Mouse (Mus musculus) embryonic facial prominence, embryonic 15.5 days (tissue): ENCODE data around the gene Wasf2. TPM values are rescaled to one million over a fixed set of nuclear protein-coding genes. Genes with fewer than 3 reads are reported as not detected.
A peak's percentile ranks its signal among the peaks of the same experiment; 100 is the strongest.

Experiments
- ATAC-seq: fragments of 200-750 bp; cut with Nextera tagmentation; 2 replicates; pipeline ENCODE4 v1.8.0; 2017; ENCODE audit warnings: low read depth, moderate TSS enrichment; ENCODE audit not compliant: insufficient number of reproducible peaks, low FRiP score, low TSS enrichment
- H3K27ac ChIP-seq: fragments of 300-500 bp; sonication (generic); replicated peaks from 2 replicates; pipeline ENCODE4 v1.5.1; 2015; ENCODE audit warnings: mild to moderate bottlenecking, inconsistent platforms
- H3K27me3 ChIP-seq: fragments of 300-500 bp; sonication (generic); 2 replicates; pipeline ENCODE4 v1.6.1; 2015; ENCODE audit warnings: inconsistent platforms
- H3K36me3 ChIP-seq: fragments of 300-500 bp; sonication (generic); 2 replicates; pipeline ENCODE4 v1.6.1; 2015; ENCODE audit warnings: mild to moderate bottlenecking, inconsistent platforms
- H3K4me1 ChIP-seq: fragments of 300-500 bp; sonication (generic); 2 replicates; pipeline ENCODE4 v1.6.1; 2015; ENCODE audit warnings: inconsistent platforms
- H3K4me2 ChIP-seq: fragments of 300-500 bp; sonication (generic); replicated peaks from 2 replicates; pipeline ENCODE4 v1.6.1; 2015; ENCODE audit warnings: mild to moderate bottlenecking, inconsistent platforms
- H3K4me3 ChIP-seq: fragments of 300-500 bp; sonication (generic); replicated peaks from 2 replicates; pipeline ENCODE4 v1.5.1; 2015; ENCODE audit warnings: mild to moderate bottlenecking, inconsistent platforms
- H3K9ac ChIP-seq: fragments of 300-500 bp; sonication (generic); 2 replicates; pipeline ENCODE4 v1.6.1; 2015; ENCODE audit warnings: inconsistent platforms
- H3K9me3 ChIP-seq: fragments of 300-500 bp; sonication (generic); replicated peaks from 2 replicates; pipeline ENCODE4 v1.6.1; 2016; ENCODE audit warnings: inconsistent platforms
- WGBS: fragments of 180-500 bp; shearing (Covaris S2); methylation state at CpG from one replicate; pipeline ENCODE4 v1.1.7; 2015; 5-methylcytosine and 5-hydroxymethylcytosine counted together
- polyA plus RNA-seq: library from polyadenylated mRNA; unstranded; fragments of >200 nt; fragmentation: Nextera tagmentation; extraction: Ambion mirVana; gene quantifications from 2 replicates; pipeline ENCODE4 v1.2.1, GENCODE M21; 2015

Gene Wasf2
- polyA plus RNA-seq, 1 experiment from 2014 or later = 116 TPM

DNA sequence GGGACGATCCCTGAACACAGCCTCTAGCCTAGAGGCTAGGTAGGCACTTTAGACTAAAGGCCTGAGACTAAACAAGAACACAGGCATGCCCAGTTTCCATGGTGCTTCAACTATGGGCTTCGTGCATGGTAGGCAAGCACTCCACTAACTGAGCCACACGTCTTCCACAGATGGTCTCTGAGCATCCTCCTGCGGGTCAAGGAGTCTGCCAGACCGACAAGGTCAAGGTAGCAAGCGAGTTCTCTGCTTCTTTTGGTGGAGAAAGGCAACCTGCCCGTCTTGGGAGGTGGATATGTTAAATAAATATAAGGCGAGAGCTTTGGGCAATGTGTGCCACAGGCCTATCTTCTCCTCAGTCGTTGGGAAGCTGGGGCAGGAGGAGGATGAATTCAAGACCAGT lies 28.6 kb upstream of the Wasf2 start:
- no peaks in the 10 kb centered on the region for H3K9me3 ChIP-seq
- no peaks in the 10 kb centered on the region for H3K27me3 ChIP-seq
- H3K36me3 ChIP-seq = no peaks in the 10 kb centered on the region
- H3K4me2 ChIP-seq = no peak overlapping the region
- no peak overlapping the region for H3K27ac ChIP-seq
- ATAC-seq = no peak
- 79% methylated on average over 9 of the region's 9 CpGs for WGBS
- H3K4me3 ChIP-seq = no peak overlapping the region
- no peak overlapping the region for H3K9ac ChIP-seq
- H3K4me1 ChIP-seq = peaks cover 23% of the 10 kb centered on the region

DNA sequence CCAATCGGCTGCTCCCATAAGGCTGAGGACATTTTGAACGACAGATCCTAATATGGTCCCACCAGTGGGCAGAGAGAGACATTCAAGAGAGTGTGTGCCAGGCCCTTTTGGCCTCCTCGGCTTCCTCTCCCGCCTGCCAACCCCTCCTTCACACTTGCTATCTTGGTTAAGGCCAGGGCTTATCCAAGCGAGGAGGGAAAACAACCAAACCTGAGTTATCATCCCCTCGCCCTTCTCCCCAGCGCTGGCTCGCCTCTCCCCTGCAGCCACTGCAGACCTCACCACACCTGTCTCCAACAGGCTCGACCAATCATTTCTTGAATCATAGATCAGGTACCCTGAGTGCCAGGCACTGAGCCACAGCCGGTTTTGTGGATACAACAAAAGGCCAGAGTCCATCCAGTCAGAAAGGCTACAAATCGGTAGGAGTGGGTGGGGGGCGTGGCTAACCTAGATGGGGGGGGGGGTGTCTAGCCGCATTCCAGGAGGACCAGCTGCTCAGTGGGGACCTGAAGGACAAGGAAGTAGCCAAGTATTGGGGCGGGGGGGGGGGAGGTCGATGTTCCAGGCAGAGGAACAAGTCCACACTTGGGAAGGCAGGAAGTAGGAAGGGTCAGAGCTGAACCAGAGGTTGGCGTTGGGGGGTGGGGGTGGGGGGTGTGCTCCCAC lies 26.6 kb upstream of the Wasf2 start:
- peak overlapping the region; percentile 78 for H3K27ac ChIP-seq
- H3K4me1 ChIP-seq = peaks cover 39% of the 10 kb centered on the region
- H3K9me3 ChIP-seq = no peaks in the 10 kb centered on the region
- 25% methylated on average over 16 of the region's 16 CpGs for WGBS
- no peak for ATAC-seq
- no peak overlapping the region for H3K4me3 ChIP-seq
- no peaks in the 10 kb centered on the region for H3K27me3 ChIP-seq
- H3K9ac ChIP-seq = no peak overlapping the region
- no peaks in the 10 kb centered on the region for H3K36me3 ChIP-seq
- H3K4me2 ChIP-seq = peak overlapping the region; percentile 19; the same call in 1 of the 2 replicates

DNA sequence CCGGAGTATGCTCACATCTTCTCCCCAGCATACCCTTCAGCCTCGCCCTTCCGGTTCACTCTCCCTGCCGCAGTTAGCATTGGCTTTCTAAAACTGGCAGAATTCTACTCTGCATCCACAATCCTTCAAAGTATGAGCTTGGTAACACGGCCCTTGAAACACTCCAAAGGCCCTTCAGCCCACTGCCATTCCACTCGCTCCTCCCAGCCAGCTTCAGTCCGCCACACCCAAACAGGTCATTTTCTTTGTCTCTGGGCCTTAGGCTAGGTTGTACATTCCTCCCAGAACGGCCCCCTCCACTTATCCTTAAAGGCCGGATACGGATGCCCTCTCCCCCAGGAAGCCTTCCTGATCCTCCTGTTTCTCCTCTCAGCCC lies 26.1 kb upstream of the Wasf2 start:
- WGBS = 23% methylated on average over 10 of the region's 10 CpGs
- H3K9me3 ChIP-seq = no peaks in the 10 kb centered on the region
- no peak overlapping the region for H3K4me3 ChIP-seq
- ATAC-seq = no peak
- H3K27me3 ChIP-seq = no peaks in the 10 kb centered on the region
- H3K27ac ChIP-seq = peak overlapping the region; percentile 78
- H3K9ac ChIP-seq = no peak overlapping the region
- peak overlapping the region; percentile 19; the same call in 1 of the 2 replicates for H3K4me2 ChIP-seq
- H3K36me3 ChIP-seq = no peaks in the 10 kb centered on the region
- H3K4me1 ChIP-seq = peaks cover 44% of the 10 kb centered on the region

DNA sequence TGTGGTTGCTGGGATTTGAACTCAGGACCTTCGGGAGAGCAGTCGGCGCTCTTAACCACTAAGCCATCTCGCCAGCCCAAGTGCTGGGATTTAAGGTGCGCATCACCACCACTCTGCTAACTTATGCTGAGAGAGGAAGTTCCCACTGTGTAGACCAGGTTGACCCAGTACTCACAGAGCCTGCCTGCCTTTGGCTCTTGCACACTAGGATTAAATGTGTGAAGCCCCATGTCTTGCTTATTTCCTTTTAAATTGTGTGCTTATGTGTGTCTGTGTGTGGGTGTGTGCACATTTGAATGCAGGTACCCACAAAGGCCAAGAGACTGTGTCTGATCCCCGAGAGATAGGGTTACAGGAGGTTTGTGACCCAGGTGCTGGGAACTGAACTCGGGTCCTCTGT lies 23.6 kb upstream of the Wasf2 start:
- no peak for ATAC-seq
- no peak overlapping the region for H3K4me2 ChIP-seq
- H3K27me3 ChIP-seq = no peaks in the 10 kb centered on the region
- WGBS = 93% methylated on average over 7 of the region's 7 CpGs
- H3K4me1 ChIP-seq = peaks cover 45% of the 10 kb centered on the region
- no peaks in the 10 kb centered on the region for H3K9me3 ChIP-seq
- H3K4me3 ChIP-seq = no peak overlapping the region
- no peak overlapping the region; the same call in 1 of the 2 replicates for H3K27ac ChIP-seq
- no peak overlapping the region for H3K9ac ChIP-seq
- H3K36me3 ChIP-seq = no peaks in the 10 kb centered on the region

DNA sequence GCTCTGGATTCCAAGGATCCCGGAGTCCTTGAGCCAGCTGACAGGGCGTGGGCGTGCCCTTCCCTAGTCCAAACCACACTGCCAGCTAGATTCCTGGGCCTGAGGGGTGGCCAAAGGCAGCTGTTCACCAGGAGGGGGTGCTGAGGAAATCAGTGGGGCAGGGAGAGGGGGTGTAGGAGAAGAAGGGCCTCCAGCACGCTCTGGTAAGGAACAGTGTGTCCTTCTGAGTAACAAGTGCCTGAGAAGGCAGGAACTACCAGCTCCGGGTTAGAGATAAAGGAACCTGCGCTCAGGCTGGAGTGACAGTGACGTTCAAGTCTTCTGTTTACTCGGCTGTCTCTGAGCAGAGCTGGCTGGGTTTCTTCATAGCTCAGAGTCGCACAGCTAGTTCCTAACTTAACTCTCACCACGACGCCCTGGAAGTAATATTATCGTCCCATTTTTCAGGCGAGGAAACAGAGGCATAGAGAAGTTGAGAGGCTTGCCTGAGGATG lies 22.5 kb upstream of the Wasf2 start:
- 0 out of 2 replicates have a peak, but pooled peaks have one; percentile 30 for ATAC-seq
- H3K4me3 ChIP-seq = no peak overlapping the region
- no peak overlapping the region for H3K4me2 ChIP-seq
- H3K36me3 ChIP-seq = no peaks in the 10 kb centered on the region
- H3K27me3 ChIP-seq = no peaks in the 10 kb centered on the region
- no peaks in the 10 kb centered on the region for H3K9me3 ChIP-seq
- peaks cover 45% of the 10 kb centered on the region for H3K4me1 ChIP-seq
- no peak overlapping the region for H3K9ac ChIP-seq
- 45% methylated on average over 13 of the region's 13 CpGs for WGBS
- H3K27ac ChIP-seq = peak overlapping the region; percentile 92

DNA sequence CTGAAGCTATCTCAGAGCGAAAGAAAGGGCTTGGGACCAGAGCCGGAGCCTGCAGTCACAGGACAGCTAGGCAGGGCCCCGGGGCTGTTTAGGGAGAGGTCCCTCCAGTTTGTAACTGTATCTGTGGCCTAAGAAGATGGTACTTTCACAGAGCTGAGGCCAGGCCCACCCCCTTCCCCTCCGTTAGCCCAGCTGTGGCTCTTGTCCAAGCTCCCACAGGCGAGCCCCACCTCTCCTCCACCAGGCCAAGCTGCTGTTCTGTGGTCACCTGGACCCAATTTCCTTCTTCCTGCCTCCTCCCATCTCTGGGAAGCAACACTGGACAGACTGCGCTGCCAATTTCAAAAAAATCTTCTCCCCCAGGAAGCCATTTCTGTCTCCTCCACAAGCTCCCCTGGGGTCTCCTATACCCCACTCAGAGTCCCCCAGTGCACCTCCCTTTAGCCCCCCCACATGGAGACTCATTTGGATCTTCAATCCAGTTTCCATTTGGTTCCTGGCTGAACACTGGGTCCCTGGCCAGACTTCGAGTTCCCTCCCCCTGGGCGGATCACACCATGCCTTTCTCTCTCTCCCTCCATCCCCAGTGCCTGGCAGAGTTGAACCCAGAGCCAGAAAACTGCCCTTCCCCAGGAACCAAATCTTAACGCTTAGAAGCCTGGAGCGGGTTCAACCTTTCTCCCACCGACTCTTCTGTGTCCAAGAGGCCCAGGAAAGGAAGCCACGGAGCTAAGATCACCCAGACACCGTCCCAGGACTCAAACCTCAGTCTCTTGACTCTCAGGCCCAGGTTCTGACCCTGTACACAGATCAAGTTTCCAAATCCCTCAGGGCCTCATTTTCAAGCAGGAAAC lies 21.6 kb upstream of the Wasf2 start:
- peaks cover 46% of the 10 kb centered on the region for H3K4me1 ChIP-seq
- H3K9ac ChIP-seq = no peak overlapping the region
- H3K4me3 ChIP-seq = no peak overlapping the region
- H3K36me3 ChIP-seq = no peaks in the 10 kb centered on the region
- peak; percentile 77 for ATAC-seq
- H3K27ac ChIP-seq = peak overlapping the region; percentile 92
- no peaks in the 10 kb centered on the region for H3K27me3 ChIP-seq
- 0 out of 2 replicates have a peak overlapping the region, but pooled peaks have one; percentile 0 for H3K4me2 ChIP-seq
- WGBS = 30% methylated on average over 13 of the region's 13 CpGs
- H3K9me3 ChIP-seq = no peaks in the 10 kb centered on the region

DNA sequence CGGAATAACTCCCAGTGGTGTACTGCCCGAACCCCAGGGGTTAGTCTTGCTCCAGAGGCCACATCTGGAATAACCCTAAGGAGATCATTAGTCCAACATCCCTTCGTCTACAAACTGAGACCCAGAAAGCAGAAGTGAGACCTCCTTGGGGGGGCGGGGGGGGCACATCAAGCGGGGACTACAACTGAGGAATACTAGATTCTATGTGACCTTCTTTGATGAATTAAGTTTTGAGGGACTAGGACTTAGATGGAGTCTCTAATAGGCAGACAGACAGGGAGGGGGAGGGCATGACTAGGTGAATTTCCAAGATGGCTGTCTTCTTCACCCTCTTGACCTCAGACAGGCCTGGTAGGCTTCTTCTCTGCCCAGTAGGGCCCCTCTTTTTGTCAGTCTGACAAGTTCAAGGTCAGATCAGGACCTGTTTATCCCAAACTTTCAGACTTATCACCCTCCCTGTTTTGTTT lies 20.9 kb upstream of the Wasf2 start:
- Histone ChIP-seq H3K4me1 (peaks cover 41% of the 10 kb centered on the region), H3K36me3 (no peaks in the 10 kb centered on the region), H3K4me3 (no peak overlapping the region), H3K27me3 (no peaks in the 10 kb centered on the region), H3K9me3 (no peaks in the 10 kb centered on the region), H3K27ac (peak overlapping the region; percentile 92), H3K9ac (no peak overlapping the region), H3K4me2 (0 out of 2 replicates have a peak overlapping the region, but pooled peaks have one; percentile 0)
- ATAC-seq = no peak
- 38% methylated on average over 5 of the region's 5 CpGs for WGBS

DNA sequence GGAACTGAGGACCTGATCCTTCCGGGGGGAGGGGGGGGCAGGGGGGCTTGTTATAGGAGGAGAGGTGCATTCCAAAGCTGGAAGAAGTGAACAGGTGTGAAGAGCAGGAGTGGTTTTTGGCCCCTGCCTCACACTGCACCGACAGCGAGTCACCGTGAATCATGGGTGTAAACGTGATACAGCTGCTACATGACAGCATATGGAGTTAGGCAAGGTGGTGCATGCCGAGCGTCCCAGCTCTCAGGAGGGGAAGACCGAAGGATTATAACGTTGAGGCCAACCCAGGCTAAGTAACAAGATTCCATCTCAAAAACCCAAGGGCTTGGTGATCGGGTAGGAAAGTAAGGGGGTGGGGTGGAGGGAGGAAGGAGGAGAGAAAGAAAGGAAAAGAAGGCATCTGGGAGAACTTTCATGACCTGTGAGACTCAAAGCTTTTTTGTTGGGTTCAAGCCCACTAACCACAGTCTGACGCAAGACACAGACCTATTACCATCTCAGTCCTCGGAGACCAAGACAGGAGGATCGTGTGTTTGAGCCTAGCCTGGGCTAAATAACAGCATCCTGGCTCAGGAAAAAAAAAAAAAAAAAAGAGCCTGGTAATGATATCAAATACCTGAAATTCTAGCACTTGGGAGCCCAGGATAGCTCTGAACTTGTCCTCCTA lies 18.0 kb upstream of the Wasf2 start:
- Histone ChIP-seq H3K9me3 (no peaks in the 10 kb centered on the region), H3K4me1 (peaks cover 59% of the 10 kb centered on the region), H3K9ac (no peak overlapping the region), H3K36me3 (no peaks in the 10 kb centered on the region), H3K27me3 (no peaks in the 10 kb centered on the region), H3K4me3 (no peak overlapping the region), H3K4me2 (no peak overlapping the region), H3K27ac (peak overlapping the region; percentile 53; the same call in 1 of the 2 replicates)
- ATAC-seq = no peak
- 13% methylated on average over 13 of the region's 13 CpGs for WGBS

DNA sequence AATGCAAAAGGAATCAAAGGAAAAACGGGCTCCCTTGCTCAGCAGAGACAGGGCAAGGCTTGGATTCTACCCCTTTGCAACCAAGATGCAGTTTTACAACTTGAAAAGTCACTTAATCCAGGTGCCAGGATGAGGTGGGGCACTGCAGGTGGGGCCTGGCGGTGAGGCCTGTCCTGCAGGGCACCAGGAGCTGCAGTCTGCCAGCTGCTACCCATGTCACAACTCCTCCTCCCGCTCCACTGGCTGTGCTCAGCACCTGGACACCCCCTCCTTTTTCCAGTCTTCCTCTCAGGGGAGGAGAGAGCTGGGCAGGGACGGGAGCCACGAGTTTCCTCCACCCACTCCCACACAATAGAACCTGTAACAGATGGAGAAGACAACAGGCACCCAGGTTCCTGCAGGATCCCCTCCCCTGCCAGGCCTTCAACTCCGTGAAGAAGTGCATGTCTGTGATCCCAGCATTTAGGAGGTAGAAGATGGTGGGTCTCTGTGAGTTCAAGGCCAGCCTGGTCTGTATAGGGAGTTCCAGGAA lies 16.9 kb upstream of the Wasf2 start:
- Histone ChIP-seq H3K36me3 (no peaks in the 10 kb centered on the region), H3K4me2 (no peak overlapping the region), H3K9ac (no peak overlapping the region), H3K27me3 (no peaks in the 10 kb centered on the region), H3K27ac (peak overlapping the region; percentile 53), H3K4me1 (peaks cover 57% of the 10 kb centered on the region), H3K9me3 (no peaks in the 10 kb centered on the region), H3K4me3 (no peak overlapping the region)
- WGBS = 43% methylated on average over 6 of the region's 6 CpGs
- ATAC-seq = no peak

DNA sequence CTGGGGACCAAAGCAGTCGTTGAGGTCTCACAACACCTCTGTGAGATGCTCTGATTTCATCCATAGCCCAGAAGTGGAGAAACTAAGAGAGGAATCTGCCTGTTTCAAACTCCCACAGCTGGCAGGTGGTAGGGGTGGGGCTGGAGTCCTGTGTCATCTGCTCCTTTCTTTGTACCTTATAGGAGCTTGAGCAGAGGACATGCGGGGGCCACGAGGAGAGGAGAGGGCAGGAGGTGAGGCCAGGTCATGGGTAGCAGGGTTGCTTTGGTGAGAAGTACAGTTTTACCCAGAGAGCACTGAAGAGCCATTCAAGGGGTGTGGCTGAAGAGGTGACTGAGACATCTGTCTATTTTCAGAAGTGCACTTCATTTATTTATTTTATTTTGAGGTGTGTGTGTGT lies 15.5 kb upstream of the Wasf2 start:
- ATAC-seq = no peak

More for the DNA sequence above, 15.5 kb upstream of the Wasf2 start:
- no peak overlapping the region for H3K27ac ChIP-seq
- H3K9me3 ChIP-seq = no peaks in the 10 kb centered on the region
- 70% methylated on average over 3 of the region's 3 CpGs for WGBS
- H3K4me3 ChIP-seq = no peak overlapping the region
- H3K36me3 ChIP-seq = no peaks in the 10 kb centered on the region
- H3K4me2 ChIP-seq = no peak overlapping the region
- peaks cover 59% of the 10 kb centered on the region for H3K4me1 ChIP-seq
- H3K27me3 ChIP-seq = no peaks in the 10 kb centered on the region
- H3K9ac ChIP-seq = no peak overlapping the region
